Mouse (Mus musculus): ENCODE measurements around the gene Olfr585.

Gene Olfr585

GRCm38 (mm10) chr7:103097420-103097819, at the start of gene Olfr585:
Gene Olfr585, plus strand, starts transcription at chr7:103097720.
- DNase-seq = no peak

GRCm38 (mm10) chr7:103051000-103051399, 46.5 kb upstream of the Olfr585 start, which contains the start of gene Olfr583:
Gene Olfr583, plus strand, starts transcription at chr7:103051300.
- no peak for DNase-seq

GRCm38 (mm10) chr7:103081585-103081984, 15.9 kb upstream of the Olfr585 start, which contains the start of gene Olfr584:
Gene Olfr584, plus strand, starts transcription at chr7:103081885.
- DNase-seq = no peak

GRCm38 (mm10) chr7:103119406-103119805, 21.9 kb downstream of the Olfr585 start:
- DNase-seq = peak; percentile 5

- DNase-seq = no peak
Observed at GRCm38 (mm10) chr7:103125538-103125937, 28.0 kb downstream of the Olfr585 start, which contains the start of gene Olfr586. Gene Olfr586, minus strand, starts transcription at chr7:103125638.

GRCm38 (mm10) chr7:103140579-103140978, 43.1 kb downstream of the Olfr585 start, which contains the start of gene Olfr588-ps1:
Gene Olfr588-ps1, plus strand, starts transcription at chr7:103140879.
- no peak for DNase-seq
